Mouse (Mus musculus) olfactory bulb, adult 2 months (tissue): Measurements from ENCODE around the gene Map7d2.

ENCODE experiments used
- CTCF ChIP-seq: fragments of 200-500 bp; IDR thresholded peaks from 2 replicates; pipeline ENCODE4 v1.5.1; 2012; ENCODE audit warnings: low read depth, mild to moderate bottlenecking, low read length, moderate library complexity; ENCODE audit not compliant: insufficient read depth
- POLR2A ChIP-seq: fragments of 200-500 bp; IDR thresholded peaks from 2 replicates; pipeline ENCODE4 v1.6.1; 2012; ENCODE audit warnings: mild to moderate bottlenecking, low read depth, low read length, moderate library complexity; ENCODE audit not compliant: insufficient read depth

DNA sequence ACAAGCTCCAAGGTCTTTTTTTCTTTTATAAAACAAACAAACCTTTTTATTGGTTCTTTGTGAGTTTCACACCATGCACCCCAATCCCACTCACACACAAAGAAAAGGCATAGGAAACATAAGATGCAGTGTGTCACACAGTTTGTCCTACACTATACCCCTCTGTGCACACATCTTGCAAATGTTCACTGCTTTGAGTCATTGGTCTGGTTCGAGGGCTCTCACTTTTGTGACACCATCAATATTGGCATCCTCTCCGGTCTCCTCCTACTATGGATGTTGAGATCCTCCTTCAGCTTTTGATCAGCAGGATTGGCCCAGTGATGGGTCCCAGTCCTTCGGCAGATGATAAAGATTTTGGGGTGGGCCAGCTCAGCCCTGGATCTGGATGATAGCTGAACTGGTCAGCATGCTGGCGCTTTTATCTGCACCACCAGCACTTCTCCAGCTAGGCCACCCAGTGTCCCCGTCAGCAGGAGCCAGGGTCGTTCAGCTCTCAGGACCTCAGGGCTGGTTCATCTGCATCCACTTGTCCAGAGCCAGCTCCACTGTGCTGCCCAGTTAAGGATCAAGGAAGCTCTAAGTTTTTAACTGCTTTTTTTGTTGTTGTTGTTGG is 23.9 kb upstream of the Map7d2 start:
- no peak for TF ChIP-seq CTCF
- no peak for TF ChIP-seq POLR2A
